Mouse (Mus musculus): ENCODE results near the gene Foxo4.

Foxo4 gene

GRCm38 (mm10) chrX:101253952-101254729, at the start of gene Foxo4:
Gene Foxo4 (plus strand): TSS chrX:101254528.
- DNase-seq, result peak; percentile 90

GRCm38 (mm10) chrX:101221834-101222795, 32.2 kb upstream of the Foxo4 start, which contains the start of gene Snx12:
Gene Snx12 (minus strand): TSS chrX:101222563.
- peak; percentile 95 for DNase-seq

- no peak for DNase-seq
Measured at GRCm38 (mm10) chrX:101222796-101223162, 31.5 kb upstream of the Foxo4 start.

GRCm38 (mm10) chrX:101245011-101245410, 9.3 kb upstream of the Foxo4 start:
- no peak for DNase-seq

GRCm38 (mm10) chrX:101254740-101255139, 412 bp downstream of the Foxo4 start:
- no peak for DNase-seq

- DNase-seq, result no peak
Measured at GRCm38 (mm10) chrX:101256603-101257002, 2.3 kb downstream of the Foxo4 start.

- DNase-seq, result no peak
Measured at GRCm38 (mm10) chrX:101260441-101261325, 6.4 kb downstream of the Foxo4 start.

GRCm38 (mm10) chrX:101263892-101264291, 9.6 kb downstream of the Foxo4 start, which contains the start of gene Gm614:
Gene Gm614 (minus strand): TSS chrX:101263992.
- no peak for DNase-seq

- DNase-seq, result no peak
Measured at GRCm38 (mm10) chrX:101266631-101267030, 12.3 kb downstream of the Foxo4 start.

GRCm38 (mm10) chrX:101268025-101268754, 13.9 kb downstream of the Foxo4 start, which contains the start of gene Il2rg:
Gene Il2rg (minus strand): TSS chrX:101268255.
- DNase-seq, result no peak

- no peak for DNase-seq
Measured at GRCm38 (mm10) chrX:101268755-101269124, 14.4 kb downstream of the Foxo4 start, which contains the start of gene Gm20489. Gene Gm20489 (minus strand): TSS chrX:101269023.

- DNase-seq, result peak; percentile 27
Measured at GRCm38 (mm10) chrX:101273410-101273809, 19.1 kb downstream of the Foxo4 start.

GRCm38 (mm10) chrX:101273875-101274738, 19.8 kb downstream of the Foxo4 start, which contains the start of gene Med12:
Gene Med12 (plus strand): TSS chrX:101274030.
- peak; percentile 89 for DNase-seq

GRCm38 (mm10) chrX:101282813-101283212, 28.5 kb downstream of the Foxo4 start:
- DNase-seq, result no peak

- peak; percentile 70 for DNase-seq
Measured at GRCm38 (mm10) chrX:101285534-101285933, 31.2 kb downstream of the Foxo4 start.

- DNase-seq, result no peak
Measured at GRCm38 (mm10) chrX:101285953-101286670, 31.8 kb downstream of the Foxo4 start.

GRCm38 (mm10) chrX:101287543-101287942, 33.2 kb downstream of the Foxo4 start:
- DNase-seq, result no peak

- DNase-seq, result no peak
Measured at GRCm38 (mm10) chrX:101288432-101288831, 34.1 kb downstream of the Foxo4 start.

- DNase-seq, result no peak
Measured at GRCm38 (mm10) chrX:101289037-101289436, 34.7 kb downstream of the Foxo4 start.

- no peak for DNase-seq
Measured at GRCm38 (mm10) chrX:101290111-101290510, 35.8 kb downstream of the Foxo4 start.

All from cerebellum, adult 9-10 months (tissue).